Mouse (Mus musculus): ENCODE results near the gene Spr. TPM values are rescaled to one million over a fixed set of nuclear protein-coding genes. Genes with fewer than 3 reads are reported as not detected.
"Not testable (repeated sequence)": the region's sequence is repeated elsewhere in the genome, so short reads cannot be mapped to it uniquely, and the experiment has no call there.

Gene Spr
- polyA plus RNA-seq (2017; shearing (Covaris generic)): 10 to 100 TPM; 24.0 to 31.0 TPM

DNA sequence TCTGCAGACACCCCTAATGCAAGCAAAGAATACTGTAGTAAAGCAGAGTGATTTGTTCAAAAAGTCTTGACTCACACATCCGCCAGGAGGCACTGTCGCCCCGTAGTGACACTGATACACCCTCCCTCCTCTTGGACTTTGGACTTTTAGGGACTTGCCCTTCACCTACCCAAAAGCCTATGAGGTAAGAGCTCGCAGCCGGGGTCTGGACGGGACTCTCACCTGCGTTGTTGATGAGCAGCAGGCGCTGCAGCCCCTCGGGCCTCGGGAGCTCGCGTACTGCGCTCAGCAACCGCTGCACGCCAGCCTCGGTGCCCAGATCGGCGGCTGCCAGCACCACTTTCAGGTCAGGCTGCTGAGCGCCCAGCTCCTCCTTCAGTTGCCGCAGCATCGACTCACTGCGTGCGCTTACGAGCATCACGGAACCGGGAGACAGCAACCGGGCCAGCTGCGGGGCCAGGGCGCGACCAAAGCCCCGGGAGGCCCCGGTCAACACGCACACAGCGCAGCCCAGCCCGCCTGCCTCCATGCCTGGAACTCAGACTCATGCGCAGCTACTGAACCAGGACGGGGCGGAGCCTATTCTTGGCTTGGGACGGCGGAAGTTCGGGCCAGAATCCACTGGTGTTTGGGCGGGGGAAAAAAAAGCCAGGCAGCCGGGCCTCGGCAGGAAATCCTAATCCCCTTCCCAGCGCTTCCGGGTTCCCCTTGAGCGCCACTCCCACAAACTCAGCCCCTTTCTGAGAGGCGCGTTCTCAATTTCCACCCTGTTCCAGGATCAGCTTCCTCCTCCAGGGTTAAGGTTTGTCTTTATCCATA, at the start of gene Spr:
Gene Spr (minus strand): TSS at position 550 of the 819 bp plus-strand sequence.
- ATAC-seq: peak; percentile 87

DNA sequence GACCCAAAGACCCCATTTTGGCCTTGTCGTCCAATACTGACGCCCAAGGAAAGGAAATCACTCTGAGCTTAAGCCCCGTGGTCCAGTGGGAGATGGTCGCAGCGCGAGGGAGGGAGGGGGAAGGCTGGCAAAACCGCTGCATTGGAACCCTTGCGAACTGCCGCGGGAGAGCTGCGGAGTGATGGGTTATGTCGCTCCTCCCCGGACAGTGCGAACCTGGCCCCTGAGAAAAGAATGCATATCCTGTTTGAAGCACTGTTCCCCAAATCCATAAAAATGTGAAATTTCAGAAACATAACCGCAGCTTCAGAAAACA, 49.1 kb upstream of the Spr start:
- ATAC-seq: no peak

DNA sequence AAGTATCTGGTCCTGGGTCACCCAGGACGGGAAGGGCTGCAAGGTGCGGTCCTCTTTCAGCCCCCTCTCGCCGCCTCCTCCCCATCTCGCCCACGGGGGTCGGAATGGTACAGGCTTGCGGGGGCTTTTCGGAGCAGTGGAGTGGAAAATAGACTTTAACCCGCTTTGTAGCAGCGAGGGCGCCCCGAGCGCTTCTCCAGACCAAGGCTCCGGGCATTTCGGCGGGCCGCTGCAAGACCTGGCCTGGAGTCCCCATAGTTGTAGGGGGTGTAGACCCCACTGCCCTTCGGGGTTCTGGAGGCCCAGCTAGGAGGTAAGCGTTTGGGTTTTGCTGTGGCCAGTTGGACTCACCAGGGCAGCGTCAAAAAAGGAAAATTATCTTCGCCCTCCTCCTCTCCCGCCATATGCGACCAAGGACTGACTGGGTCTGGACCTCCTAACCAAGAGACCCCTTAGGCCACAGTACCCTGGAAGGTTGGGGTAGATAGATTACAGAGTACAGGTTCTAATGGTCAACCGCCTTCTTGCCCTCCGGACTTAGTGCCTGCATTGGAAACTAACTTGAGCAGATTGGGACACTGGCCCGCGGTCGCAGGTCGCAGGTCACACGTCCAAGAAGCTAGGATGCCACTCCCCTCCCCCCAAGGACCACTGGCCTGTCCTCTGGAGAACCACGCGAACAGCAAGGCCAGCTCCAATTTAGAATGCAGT, 48.6 kb upstream of the Spr start:
- no peak for ATAC-seq

- no peak for ATAC-seq
Measured at GRCm38 (mm10) chr6:85183951-85184350, 46.4 kb upstream of the Spr start.

GRCm38 (mm10) chr6:85180036-85180435, 42.5 kb upstream of the Spr start:
- ATAC-seq: no peak

GRCm38 (mm10) chr6:85179569-85179968, 42.0 kb upstream of the Spr start:
- no peak for ATAC-seq

DNA sequence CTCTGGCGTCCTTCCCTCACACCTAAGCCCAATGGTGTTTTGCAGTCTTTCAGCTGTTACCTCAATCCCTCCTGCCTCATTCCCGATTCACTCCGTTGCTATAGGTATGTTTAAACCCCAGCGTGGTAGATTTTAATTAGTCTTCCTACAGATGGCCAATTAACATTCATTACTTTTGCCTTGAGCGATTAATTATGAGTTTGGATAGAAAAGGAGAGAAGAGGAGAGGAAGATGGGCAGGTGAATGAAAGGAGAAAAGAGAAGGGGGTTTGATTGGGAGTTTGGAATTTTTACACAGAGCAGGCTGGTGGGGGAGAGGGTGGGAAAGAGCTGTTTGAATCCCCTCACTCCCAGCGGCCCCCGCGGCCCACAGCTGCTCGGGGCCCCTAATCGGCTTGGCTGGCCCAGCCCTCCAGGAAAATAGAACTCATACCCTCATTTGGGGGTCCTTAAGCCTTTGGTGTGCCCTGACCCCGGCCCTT, 27.9 kb upstream of the Spr start:
- ATAC-seq: no peak

GRCm38 (mm10) chr6:85160201-85160923, 22.8 kb upstream of the Spr start:
- no peak for ATAC-seq

DNA sequence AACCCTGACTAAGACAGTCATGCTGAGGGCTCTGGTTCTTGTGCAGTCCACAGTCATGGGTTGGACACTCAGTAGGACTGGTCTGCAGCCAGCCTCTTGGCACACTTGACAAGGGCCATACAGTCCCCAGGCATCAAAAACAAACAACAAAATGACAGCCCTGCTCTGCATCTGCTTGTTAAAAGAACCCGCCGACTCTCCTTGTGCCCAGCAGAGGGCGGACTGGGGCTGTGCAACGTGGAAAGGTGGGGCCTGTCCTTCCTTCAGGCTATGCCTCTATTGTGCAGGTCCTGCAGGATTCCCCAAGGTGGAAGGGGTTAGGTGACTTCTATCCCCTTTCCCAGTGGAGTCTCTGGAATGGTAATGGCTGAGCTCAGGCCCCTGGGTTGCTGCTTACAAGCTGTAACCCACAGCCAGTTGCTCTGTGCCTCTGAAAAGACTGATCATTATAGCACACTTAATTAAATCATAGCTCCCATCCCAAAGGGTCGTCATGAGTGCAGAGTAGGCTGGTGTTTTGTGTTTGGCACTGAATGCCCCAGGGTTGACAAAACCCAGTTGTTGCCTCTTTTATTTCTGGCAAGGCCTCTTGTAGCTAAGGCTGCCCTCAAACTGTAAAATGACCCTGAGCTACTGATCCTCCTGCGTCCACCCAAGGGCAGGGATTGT, 21.7 kb upstream of the Spr start:
- ATAC-seq: peak; percentile 53

DNA sequence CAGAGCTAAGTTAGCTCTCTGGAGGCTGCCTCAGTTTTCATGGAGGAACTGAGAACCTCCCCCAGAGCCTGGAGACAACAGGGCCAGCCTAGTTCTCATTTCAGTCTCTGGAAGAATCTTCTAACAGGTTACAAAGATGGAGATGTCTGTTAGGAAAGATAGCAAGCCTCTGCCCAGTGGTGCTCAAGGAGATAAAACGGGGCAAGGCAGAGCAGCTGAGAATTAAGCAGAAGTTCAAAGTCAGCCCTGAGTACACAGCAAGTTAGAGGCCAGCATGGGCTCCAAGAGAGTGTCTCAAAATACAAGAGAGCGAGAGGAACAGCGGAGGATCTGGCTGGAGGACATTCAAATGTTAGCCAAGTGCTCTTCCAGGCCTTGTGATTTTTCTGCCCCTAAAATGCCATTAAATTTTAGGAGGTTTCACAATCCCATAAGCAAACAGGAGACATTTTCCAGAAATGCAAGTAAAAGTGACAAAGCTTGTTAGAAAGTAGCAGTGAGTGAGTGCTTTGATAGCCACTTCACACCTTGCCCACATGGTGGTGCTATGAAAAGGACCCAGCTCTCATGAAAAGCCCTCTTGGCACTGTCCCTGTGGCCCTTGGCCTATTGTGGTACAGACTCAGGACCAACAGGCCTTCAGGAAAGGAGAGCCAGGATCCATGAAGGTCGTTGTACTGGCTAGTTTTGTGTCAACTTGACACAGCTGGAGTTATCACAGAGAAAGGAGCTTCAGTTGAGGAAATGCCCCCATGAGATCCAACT, 20.7 kb upstream of the Spr start:
- not testable (repeated sequence) for ATAC-seq

DNA sequence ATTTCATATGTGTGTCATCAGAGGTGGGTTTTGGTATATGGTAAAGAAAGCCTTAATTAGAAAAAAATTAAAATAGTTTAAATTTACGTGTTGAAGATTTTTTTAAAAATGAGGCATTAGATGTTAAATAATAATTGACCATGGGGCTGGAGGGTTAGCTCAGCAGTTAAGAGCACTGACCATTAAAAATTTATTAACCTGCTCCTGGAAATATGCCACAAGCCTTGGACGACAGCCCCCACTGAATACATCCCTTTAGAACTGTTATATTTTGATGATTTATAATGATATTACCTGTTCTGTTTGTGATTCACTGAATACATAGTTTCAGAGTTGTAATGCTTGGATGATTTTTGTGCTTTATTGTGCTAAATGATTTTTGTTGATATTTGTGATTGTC, 19.0 kb upstream of the Spr start:
- not testable (repeated sequence) for ATAC-seq

- ATAC-seq: peak; percentile 52
Measured at GRCm38 (mm10) chr6:85154861-85155528, 17.4 kb upstream of the Spr start.

DNA sequence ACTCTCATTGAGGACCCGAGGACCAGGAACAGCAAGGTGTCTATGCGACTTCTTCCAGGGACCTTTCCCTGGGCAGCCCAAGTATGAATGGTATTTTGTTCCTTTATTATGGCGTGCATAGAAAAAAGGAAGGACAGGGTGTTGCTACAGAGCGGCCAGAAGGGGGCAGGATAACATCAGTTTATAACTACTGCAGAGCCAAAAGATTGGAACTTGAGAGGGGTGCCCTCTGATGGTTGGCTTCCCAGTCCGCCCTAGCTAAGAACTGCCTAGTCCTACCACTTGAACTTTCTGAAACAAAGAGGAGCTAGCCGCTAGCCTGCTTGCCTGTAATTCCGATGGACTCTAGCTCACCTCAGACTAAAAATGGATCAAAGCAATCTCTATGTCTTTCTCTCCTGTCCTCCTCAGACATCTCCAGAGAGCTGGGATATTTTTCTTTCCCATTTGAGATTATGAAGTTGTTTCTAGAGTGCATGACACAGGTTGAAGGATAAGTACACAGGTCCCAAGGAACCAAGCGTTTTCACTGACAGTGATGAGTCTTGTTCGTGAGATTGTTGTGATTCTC, 16.5 kb upstream of the Spr start:
- peak; percentile 71 for ATAC-seq

GRCm38 (mm10) chr6:85150386-85150785, 12.8 kb upstream of the Spr start:
- ATAC-seq: no peak

- no peak for ATAC-seq
Measured at GRCm38 (mm10) chr6:85147636-85148035, 10.1 kb upstream of the Spr start.

GRCm38 (mm10) chr6:85144466-85144865, 6.9 kb upstream of the Spr start:
- ATAC-seq: no peak

DNA sequence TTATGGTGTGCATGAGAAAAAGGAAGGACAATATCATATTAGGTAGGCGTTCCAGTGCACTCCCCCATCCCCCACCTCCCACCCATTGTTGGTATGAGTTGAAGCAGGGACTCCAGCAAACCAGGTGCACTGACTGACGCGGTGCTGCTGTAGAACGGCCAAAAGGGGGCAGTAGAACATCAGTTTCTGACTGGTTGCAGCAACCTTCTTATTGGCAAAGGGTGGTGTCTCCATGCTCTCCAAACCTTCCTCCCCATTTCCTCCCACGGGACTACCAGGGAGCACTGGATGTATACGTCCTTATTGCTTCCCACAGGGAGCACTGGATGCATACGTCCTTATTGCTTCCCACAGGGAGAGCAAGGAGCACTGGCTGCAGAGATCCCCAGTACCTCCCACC, 3.4 kb upstream of the Spr start:
- ATAC-seq: not testable (repeated sequence)

DNA sequence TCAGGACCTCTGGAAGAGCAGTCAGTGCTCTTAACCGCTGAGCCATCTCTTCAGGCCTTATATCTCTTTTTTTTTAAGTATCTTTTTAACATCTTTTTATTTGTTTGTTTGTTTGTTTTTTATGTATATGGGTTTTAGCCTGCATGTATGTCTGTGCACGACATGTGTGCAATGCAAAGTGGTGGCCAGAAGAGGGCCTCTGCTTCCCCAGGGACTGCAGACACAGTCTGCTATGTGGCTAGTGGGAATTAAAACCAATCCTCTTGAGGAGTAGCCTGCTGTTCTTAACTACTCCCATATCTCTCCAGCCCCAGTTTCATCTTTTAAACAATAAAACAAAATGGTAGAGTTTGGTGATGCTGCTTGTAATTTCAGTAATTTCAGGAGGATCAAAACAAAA, 2.0 kb upstream of the Spr start:
- ATAC-seq: no peak

GRCm38 (mm10) chr6:85136784-85137183, 782 bp downstream of the Spr start:
- not testable (repeated sequence) for ATAC-seq

GRCm38 (mm10) chr6:85132794-85133193, 4.8 kb downstream of the Spr start:
- not testable (repeated sequence) for ATAC-seq

DNA sequence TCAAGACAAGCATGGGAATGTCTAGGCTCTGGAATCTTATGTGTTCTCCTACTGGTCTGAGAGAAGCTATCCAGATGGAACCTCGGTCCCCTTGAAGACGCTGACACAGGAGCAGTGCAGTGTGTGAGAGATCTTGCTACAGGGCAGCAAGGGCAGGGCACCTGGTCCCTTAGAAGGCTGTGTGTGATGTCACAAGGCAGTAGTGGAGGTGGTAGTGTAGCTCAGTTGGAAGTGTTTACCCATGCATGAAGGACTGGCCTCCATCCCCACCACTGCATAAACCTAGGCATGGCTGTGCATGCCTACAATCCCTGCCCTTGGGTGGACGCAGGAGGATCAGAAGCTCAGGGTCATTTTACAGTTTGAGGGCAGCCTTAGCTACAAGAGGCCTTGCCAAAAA, 5.3 kb downstream of the Spr start:
- not testable (repeated sequence) for ATAC-seq

Data from activated CD4-positive, CD25-positive, alpha-beta regulatory T cell, adult 4 months (primary cell).